Mouse (Mus musculus): ENCODE measurements at regions not wholly inside any gene's neighbourhood (a gene's known extent, or its start where the extent isn't known, plus 50 kb on each side); places are given as distances from the start of the nearest gene placed in this dataset.

- ATAC-seq (replicated peaks; ENCODE audit: low FRiP score, low TSS enrichment, poor library complexity, severe bottlenecking), result no peak
Measured at GRCm38 (mm10) chr15:97466906-97467465, 219.9 kb upstream of the Amigo2 start.

DNA sequence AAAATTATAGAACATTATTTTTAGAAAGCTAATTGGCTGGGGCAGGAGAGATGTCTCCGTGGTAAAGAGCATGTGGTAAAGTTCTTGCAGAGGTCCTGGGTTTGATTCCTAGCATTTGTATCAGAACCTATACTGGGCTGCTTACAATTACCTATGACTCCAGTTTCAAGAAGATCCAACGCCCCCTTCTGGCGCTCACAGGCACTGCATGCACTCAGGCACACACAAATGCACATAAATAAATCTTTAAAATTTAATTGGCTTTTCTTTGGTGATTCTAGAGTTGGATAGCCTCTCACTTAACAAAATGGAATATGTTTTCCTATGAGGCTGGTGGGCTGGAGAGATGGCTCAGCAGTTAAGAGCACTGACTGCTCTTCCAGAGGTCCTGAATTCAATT, 219.0 kb upstream of the Amigo2 start:
- ATAC-seq (replicated peaks; ENCODE audit: low FRiP score, low TSS enrichment, poor library complexity, severe bottlenecking), result no peak

DNA sequence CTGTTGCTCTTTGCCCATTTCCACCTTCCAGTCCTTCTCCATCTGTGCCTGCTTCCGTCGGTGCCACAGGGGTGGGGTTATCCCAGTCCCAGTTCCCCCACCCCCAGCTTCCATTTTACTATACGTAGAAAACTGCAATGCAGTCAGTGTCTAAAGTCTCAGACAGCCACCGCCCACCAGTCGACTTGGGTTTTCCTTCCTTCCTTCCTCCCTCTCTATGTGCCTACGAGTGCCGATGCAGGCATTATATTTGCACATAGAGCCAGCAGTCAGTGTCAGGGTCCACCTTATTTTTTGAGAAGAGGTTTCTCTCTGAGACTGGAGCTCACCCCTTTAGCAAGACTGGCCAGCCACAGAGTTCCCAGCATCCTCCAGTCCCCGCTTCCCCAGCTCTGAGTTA, 218.3 kb upstream of the Amigo2 start:
- ATAC-seq (replicated peaks; ENCODE audit: low FRiP score, low TSS enrichment, poor library complexity, severe bottlenecking), result no peak

GRCm38 (mm10) chr15:97464737-97465136, 217.7 kb upstream of the Amigo2 start:
- ATAC-seq (replicated peaks; ENCODE audit: low FRiP score, low TSS enrichment, poor library complexity, severe bottlenecking), result no peak

DNA sequence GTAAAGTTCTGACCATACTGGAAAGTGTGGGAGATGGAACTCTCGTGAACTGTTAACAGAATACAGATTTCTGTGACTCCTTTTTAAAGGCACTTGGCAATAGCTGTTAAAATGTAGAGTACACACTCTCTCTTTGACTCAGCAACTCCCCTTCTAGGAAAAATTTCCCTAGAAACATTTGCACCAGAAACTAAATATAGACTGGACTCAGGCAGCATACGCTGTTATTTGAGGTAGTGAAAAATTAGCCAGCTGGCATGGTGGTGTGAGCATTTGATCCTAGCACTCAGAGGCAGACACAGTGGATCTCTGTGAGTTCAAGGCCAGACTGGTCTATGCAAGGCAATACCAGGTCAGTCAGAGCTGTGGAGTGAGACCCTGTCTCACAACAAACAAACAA, 215.5 kb upstream of the Amigo2 start:
- no peak for ATAC-seq (replicated peaks; ENCODE audit: low FRiP score, low TSS enrichment, poor library complexity, severe bottlenecking)

GRCm38 (mm10) chr15:97462006-97462405, 214.9 kb upstream of the Amigo2 start:
- no peak for ATAC-seq (replicated peaks; ENCODE audit: low FRiP score, low TSS enrichment, poor library complexity, severe bottlenecking)

GRCm38 (mm10) chr15:97461060-97461459, 214.0 kb upstream of the Amigo2 start:
- ATAC-seq (replicated peaks; ENCODE audit: low FRiP score, low TSS enrichment, poor library complexity, severe bottlenecking), result no peak

DNA sequence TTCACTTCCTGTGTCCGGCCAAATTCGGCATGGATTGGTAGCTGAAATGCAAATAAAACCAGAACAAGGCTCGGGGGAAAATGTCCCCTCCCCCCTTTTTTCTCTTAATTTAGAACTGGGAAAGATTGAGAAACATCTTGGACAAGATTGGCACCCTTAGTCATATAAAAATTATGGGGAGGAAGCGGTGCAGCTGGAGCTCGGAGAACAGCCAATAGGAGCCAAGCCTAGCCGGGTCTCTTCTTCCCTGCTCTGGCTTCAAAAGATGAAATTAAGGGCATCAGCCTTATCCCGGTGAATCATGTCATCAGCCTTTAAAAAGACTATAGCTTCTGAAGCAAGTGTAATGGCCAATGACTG, 213.3 kb upstream of the Amigo2 start:
- ATAC-seq (replicated peaks; ENCODE audit: low FRiP score, low TSS enrichment, poor library complexity, severe bottlenecking), result no peak

DNA sequence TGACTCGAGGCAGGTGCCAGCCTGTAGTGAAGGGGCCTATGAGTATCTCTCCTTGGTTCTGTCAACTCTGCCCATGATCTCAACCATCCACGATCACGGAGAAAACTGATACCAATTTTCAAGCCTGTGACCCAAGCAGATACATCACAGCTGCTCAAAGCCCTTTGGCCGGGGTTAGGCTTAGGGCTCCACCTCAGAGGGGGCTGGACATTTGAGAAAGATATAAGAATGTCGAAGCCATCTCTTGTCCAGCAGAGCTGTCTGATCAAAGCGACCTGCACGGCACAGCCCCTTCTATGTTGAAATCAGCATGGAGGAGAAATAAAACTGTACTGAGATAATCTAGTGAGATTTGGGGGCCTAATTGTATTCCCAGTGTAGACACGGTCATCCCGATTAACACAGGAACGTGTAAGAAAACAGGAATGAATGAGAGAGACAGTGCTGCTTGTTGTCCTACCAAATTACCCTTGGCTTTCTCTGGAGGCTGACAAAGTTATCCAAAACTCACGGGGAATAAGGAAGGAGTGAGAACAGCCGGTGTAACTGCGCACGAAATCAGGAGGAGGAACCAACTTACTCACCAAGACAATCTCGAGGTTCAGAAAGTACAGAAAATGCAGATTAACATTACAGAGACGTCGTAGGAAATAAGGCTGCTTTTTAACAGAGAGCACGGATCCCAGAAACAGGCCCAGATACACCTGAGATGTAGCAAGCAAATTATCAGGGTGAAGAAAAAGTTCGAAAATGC, 212.7 kb upstream of the Amigo2 start:
- no peak for ATAC-seq (replicated peaks; ENCODE audit: low FRiP score, low TSS enrichment, poor library complexity, severe bottlenecking)

- ATAC-seq (replicated peaks; ENCODE audit: low FRiP score, low TSS enrichment, poor library complexity, severe bottlenecking), result no peak
Measured at GRCm38 (mm10) chr15:97458748-97459221, 211.7 kb upstream of the Amigo2 start.

DNA sequence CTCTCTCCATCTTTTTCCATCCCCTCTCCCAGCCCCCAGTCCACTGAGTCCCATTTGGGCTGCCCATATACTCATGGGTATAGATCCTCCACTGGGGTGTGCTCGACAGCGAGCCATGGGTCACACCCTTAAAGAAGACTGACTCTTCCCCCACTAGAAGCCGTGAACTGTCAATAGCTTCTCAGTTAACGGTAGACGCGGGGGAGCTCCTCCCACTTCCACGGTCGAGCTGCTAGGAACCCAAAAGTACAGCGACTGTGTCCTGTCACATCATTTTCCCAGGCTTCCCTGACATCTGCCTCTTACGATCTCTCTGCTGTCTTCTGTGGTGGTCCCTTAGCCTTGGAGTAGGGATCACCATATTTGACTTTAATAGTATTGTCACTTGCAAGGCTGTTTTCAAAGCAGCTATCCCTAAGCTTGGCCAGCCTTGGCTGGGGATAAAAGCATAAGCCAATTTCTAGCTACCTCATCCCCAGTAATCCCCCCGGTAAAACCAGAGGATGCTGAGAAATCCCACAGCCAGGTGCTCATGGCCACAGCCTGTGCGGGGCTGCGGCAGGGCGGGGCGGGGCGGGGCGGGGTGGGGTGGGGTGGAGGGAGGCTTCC, 211.2 kb upstream of the Amigo2 start:
- no peak for ATAC-seq (replicated peaks; ENCODE audit: low FRiP score, low TSS enrichment, poor library complexity, severe bottlenecking)

GRCm38 (mm10) chr15:97457468-97457867, 210.4 kb upstream of the Amigo2 start:
- ATAC-seq (replicated peaks; ENCODE audit: low FRiP score, low TSS enrichment, poor library complexity, severe bottlenecking), result no peak

DNA sequence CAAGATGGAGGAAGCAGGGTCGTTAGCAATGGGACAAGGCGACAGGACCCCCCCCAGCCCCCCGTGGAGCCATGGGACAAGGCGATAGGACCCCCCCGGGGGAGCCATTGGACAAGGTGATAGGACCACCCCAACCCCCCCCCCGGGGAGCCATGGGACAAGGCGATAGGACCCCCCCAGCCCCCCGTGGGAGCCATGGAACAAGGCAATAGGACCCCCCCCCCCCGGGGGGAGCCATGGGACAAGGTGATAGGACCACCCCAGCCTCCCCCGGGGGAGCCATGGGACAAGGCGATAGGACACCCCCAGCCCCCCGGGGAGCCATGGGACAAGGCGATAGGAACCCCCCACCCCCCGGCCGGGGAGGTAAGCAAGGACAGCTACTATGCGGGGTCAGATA, 209.9 kb upstream of the Amigo2 start:
- no peak for ATAC-seq (replicated peaks; ENCODE audit: low FRiP score, low TSS enrichment, poor library complexity, severe bottlenecking)

- 0 out of 2 replicates have a peak, but pooled peaks have one; percentile 43 for ATAC-seq (replicated peaks; ENCODE audit: low FRiP score, low TSS enrichment, poor library complexity, severe bottlenecking)
Measured at GRCm38 (mm10) chr15:97455672-97456071, 208.6 kb upstream of the Amigo2 start.

GRCm38 (mm10) chr15:97449724-97450123, 202.6 kb upstream of the Amigo2 start:
- ATAC-seq (replicated peaks; ENCODE audit: low FRiP score, low TSS enrichment, poor library complexity, severe bottlenecking), result no peak

DNA sequence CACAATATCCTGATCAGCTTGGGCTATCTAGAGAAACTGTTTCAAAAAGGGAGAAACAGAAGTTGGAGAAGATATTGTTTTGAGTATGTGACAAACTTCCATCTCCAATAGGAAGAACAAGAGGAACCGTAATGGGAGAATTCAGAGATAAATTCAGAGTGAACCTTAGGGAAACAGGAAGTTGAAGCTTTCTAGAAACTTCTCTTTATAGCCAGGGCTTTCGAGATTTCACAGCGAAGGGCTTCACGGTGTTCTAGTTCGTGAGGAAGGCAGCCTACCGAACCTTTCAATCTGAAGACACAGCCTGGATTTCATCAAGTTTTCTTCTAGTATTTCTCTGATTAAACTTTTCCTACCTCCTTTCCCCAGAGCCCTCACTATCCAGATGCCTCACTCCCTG, 201.9 kb upstream of the Amigo2 start:
- ATAC-seq (replicated peaks; ENCODE audit: low FRiP score, low TSS enrichment, poor library complexity, severe bottlenecking), result no peak

DNA sequence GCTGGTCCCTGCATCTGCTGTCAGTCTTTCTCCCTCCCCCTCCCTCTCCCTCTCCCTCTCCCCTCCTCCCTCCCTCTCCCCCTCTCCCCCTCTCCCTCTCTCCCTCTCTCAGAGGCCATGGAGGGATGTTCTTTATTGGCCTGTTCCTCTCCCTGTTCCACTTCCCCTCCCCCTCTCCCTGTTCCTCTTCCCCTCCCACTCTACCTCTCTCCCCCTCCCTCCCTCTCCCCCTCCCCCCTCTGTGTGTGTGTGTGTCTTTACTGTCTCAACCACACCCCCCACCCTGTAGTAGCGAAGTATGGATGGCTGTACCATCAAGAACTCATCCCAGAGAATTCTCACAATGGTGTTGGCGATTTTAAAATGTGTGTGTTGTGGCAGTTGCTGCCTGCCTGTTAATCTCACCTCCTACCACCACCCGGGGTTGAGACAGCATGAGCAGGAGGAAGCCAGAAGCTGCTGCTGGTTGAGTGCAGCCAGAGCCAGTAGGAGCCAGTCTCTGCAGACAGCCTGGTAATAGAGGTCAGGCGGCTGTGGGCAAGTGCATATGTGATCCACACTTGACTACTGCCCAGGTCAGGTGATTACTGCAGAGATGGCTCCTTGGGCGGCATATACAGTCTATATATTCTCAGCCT, 201.3 kb upstream of the Amigo2 start:
- no peak for ATAC-seq (replicated peaks; ENCODE audit: low FRiP score, low TSS enrichment, poor library complexity, severe bottlenecking)

GRCm38 (mm10) chr15:97446181-97446580, 199.1 kb upstream of the Amigo2 start:
- ATAC-seq (replicated peaks; ENCODE audit: low FRiP score, low TSS enrichment, poor library complexity, severe bottlenecking), result no peak

GRCm38 (mm10) chr15:97438235-97438760, 191.2 kb upstream of the Amigo2 start:
- ATAC-seq (replicated peaks; ENCODE audit: low FRiP score, low TSS enrichment, poor library complexity, severe bottlenecking), result no peak
